ENCODE assay signal across 11 mouse cellular contexts in the genomic region with DNA sequence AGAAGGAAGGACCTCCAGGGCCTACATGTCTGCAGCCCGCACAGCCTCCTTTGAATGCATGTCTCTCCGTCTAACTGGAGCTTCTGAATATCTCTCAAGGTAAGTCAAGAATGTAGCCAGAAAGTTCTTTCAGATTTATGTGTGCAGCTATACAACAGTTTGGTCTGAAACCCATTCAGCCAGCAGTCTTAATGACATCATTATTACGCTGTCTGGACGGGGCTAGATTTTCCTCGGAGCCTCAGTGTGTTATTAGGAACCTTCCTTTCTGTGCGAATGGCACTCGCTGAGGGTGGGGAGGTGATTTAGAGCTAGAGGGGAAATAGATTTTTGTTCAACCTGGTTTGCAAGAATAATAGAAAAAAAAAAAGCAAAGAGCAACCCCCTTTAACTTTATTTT.
"Had no signal": no experiment of that assay in that cellular context is flagged by ENCODE, and none has a peak within 500 bp of the region (broad histone marks: within the 10 kb centered on the region; RNA-seq: fewer than 3 reads in every experiment).

No protein-coding gene starts in this region.

- H3K27ac ChIP-seq: layer of hippocampus, adult 2 months; limb, embryonic 12.5 days; liver, embryonic 13.5 days; lung, embryonic 15.5 days; stomach, postnatal 0 days had no signal

- H3K9ac ChIP-seq: limb, embryonic 12.5 days; liver, embryonic 13.5 days; liver, postnatal 0 days; lung, embryonic 15.5 days had no signal

- H3K4me3 ChIP-seq: layer of hippocampus, adult 2 months; limb, embryonic 12.5 days; liver, embryonic 13.5 days; lung, embryonic 15.5 days had no signal

- DNase-seq: kidney, postnatal 10 days; kidney, postnatal 4 days; liver; liver, embryonic 13.5 days; liver, postnatal 0 days; lung, postnatal 14 days; thymus, postnatal 4 days had no signal

- H3K36me3 ChIP-seq: limb, embryonic 12.5 days; liver, embryonic 13.5 days; lung, embryonic 15.5 days had no signal

- ATAC-seq: liver, postnatal 0 days had no signal

- H3K27me3 ChIP-seq: limb, embryonic 12.5 days; liver, embryonic 13.5 days; lung, embryonic 15.5 days had no signal

- H3K4me1 ChIP-seq: liver, embryonic 13.5 days; lung, embryonic 15.5 days had no signal

- H3K9me3 ChIP-seq: limb, embryonic 12.5 days; liver, embryonic 13.5 days; lung, embryonic 15.5 days had no signal

- H3K4me2 ChIP-seq: limb, embryonic 12.5 days; liver, embryonic 13.5 days; lung, embryonic 15.5 days had no signal
